Comparison of ENCODE assay signal across 10 mouse cellular contexts in genomic region chr13:29109064-29109856, GRCm38 (mm10).
DNase-seq lines count a peak whose midpoint lies in the region; ATAC-seq lines count a peak whose summit lies in the region.
"Had no signal": no experiment of that assay in that cellular context is flagged by ENCODE, and none has a peak within 500 bp of the region (broad histone marks: within the 10 kb centered on the region; RNA-seq: fewer than 3 reads in every experiment).

No protein-coding gene starts in this region.

- H3K9ac ChIP-seq in hindbrain, embryonic 15.5 days = no peak overlapping the region
- H3K9ac ChIP-seq in hindbrain, embryonic 11.5 days (ENCODE audit: low read depth, low read length) = no peak overlapping the region
- H3K9ac ChIP-seq: liver, embryonic 12.5 days had no signal

- H3K9me3 ChIP-seq in hindbrain, embryonic 15.5 days = no peaks in the 10 kb centered on the region; the same call in 1 of the 2 replicates
- no peaks in the 10 kb centered on the region for H3K9me3 ChIP-seq in hindbrain, embryonic 11.5 days (ENCODE audit: control insufficient read depth, low read length)
- H3K9me3 ChIP-seq: liver, embryonic 12.5 days had no signal

- no peak for DNase-seq in cerebellum, adult 11 months
- no peak for DNase-seq in hindbrain, embryonic 11.5 days (ENCODE audit: low spot score)
- DNase-seq in NIH3T3 (ENCODE audit: low read depth) = peak; percentile 2
- DNase-seq in fibroblast of lung, adult 2 months (ENCODE audit: low read depth) = peak; percentile 86
- no peak for DNase-seq in lung, postnatal 14 days
- DNase-seq in adrenal gland, postnatal 14 days = no peak

- no peak overlapping the region for H3K4me2 ChIP-seq in hindbrain, embryonic 15.5 days
- H3K4me2 ChIP-seq in hindbrain, embryonic 11.5 days (replicated peaks; ENCODE audit: low read depth, low read length) = no peak overlapping the region
- H3K4me2 ChIP-seq: liver, embryonic 12.5 days had no signal

- H3K4me3 ChIP-seq in hindbrain, embryonic 15.5 days = no peak overlapping the region
- H3K4me3 ChIP-seq in hindbrain, embryonic 11.5 days (ENCODE audit: low read depth, low read length) = no peak overlapping the region
- H3K4me3 ChIP-seq: liver, embryonic 12.5 days had no signal

- peak; percentile 63 for ATAC-seq in cerebellum, adult (ENCODE audit: insufficient number of reproducible peaks, low FRiP score, low TSS enrichment)
- peak; percentile 54; the same call in 1 of the 2 replicates for ATAC-seq in hindbrain, embryonic 15.5 days (ENCODE audit: low FRiP score, low read depth)
- no peak for ATAC-seq in hindbrain, embryonic 11.5 days (ENCODE audit: low FRiP score)
- ATAC-seq: liver, embryonic 12.5 days had no signal

- H3K27ac ChIP-seq in hindbrain, embryonic 15.5 days (replicated peaks) = no peak overlapping the region
- no peak overlapping the region for H3K27ac ChIP-seq in hindbrain, embryonic 11.5 days (ENCODE audit: low read depth, low read length)
- H3K27ac ChIP-seq: liver, embryonic 12.5 days; macrophage had no signal

- no peaks in the 10 kb centered on the region for H3K36me3 ChIP-seq in hindbrain, embryonic 15.5 days
- H3K36me3 ChIP-seq in hindbrain, embryonic 11.5 days (ENCODE audit: control insufficient read depth, insufficient read depth, low read length) = no peaks in the 10 kb centered on the region
- H3K36me3 ChIP-seq: liver, embryonic 12.5 days had no signal

- H3K4me1 ChIP-seq in hindbrain, embryonic 15.5 days (replicated peaks) = 0 out of 2 replicates have a peak, but pooled peaks cover 3% of the 10 kb centered on the region
- no peaks in the 10 kb centered on the region for H3K4me1 ChIP-seq in hindbrain, embryonic 11.5 days (replicated peaks; ENCODE audit: control insufficient read depth, insufficient read depth, low read length)
- H3K4me1 ChIP-seq: liver, embryonic 12.5 days had no signal

- 62% methylated on average over 18 of the region's 18 CpGs for WGBS in hindbrain, embryonic 15.5 days
- WGBS in hindbrain, embryonic 11.5 days = 74% methylated on average over 18 of the region's 18 CpGs

- no peaks in the 10 kb centered on the region for H3K27me3 ChIP-seq in hindbrain, embryonic 15.5 days
- no peaks in the 10 kb centered on the region for H3K27me3 ChIP-seq in hindbrain, embryonic 11.5 days (ENCODE audit: control insufficient read depth, insufficient read depth, low read length)
- H3K27me3 ChIP-seq: liver, embryonic 12.5 days had no signal

Comparison
In these comparisons a context has a peak if more than half of its experiments do, and no peak if none do; other contexts are left out.
1. DNase-seq: peak in NIH3T3 (single experiment) and fibroblast of lung, adult 2 months (single experiment); none in cerebellum, adult 11 months (single experiment), hindbrain, embryonic 11.5 days (single experiment), lung, postnatal 14 days (single experiment) and adrenal gland, postnatal 14 days (single experiment).